Mouse (Mus musculus): ENCODE results near the gene Klhl12. TPM values are rescaled to one million over a fixed set of nuclear protein-coding genes. Genes with fewer than 3 reads are reported as not detected.

Klhl12 gene
- polyA plus RNA-seq, 1 experiment from 2014 or later = 15.9 TPM

DNA sequence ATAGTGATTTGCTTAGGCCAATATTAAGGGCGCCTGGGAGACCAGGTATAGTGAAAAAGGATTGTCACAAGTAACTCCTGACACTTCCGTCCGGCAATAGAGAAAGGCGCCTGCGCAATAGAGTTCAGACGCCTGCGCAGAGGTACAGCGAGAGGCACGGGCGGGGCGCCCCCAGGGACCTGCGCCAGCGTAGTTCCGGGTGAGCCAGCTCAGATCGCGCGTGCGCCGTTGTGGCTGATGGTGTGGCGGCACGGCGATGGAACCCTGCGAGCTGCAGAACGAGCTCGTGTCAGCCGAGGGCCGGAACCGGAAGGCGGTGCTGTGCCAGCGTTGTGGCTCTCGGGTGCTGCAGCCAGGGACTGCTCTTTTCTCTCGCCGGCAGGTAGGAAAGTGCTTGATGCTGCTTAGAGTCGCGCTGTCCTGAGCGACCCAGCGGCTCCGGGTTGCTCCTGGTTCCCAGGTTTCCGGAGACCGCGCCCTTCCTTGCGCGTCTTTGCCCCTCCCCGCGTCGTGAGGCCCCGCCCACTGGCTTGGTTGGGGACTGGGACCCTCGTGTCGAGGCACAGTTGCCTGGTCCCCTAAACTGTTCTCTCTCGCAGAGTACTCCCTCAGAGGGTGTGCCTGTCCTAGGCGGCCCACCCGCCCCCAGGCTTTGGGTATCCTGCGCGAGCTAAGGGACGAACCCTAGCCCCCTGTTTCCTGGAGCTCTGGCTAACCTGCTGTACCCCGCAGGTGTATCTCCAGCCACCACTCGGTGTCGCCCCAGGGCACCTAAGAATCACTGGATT is 39.3 kb downstream of the Klhl12 start, which contains the start of gene Rabif:
Rabif (plus strand) TSS at position 221 of the 788 bp plus-strand sequence.
- Histone ChIP-seq H3K27me3 (replicated peaks) (no peaks in the 10 kb centered on the region), H3K27ac (replicated peaks) (peak within 1 kb of the TSS; percentile 91), H3K4me2 (peak within 1 kb of the TSS; percentile 75), H3K9ac (peak within 1 kb of the TSS; percentile 83), H3K36me3 (peaks cover 25% of the 10 kb centered on the region), H3K4me3 (peak within 1 kb of the TSS; percentile 68), H3K9me3 (no peaks in the 10 kb centered on the region), H3K4me1 (peaks cover 18% of the 10 kb centered on the region)
- peak; percentile 97 for ATAC-seq (ENCODE audit: extremely low read depth, insufficient number of reproducible peaks, low FRiP score, low TSS enrichment)
- under 1% methylated on average over 58 of the region's 58 CpGs for WGBS

DNA sequence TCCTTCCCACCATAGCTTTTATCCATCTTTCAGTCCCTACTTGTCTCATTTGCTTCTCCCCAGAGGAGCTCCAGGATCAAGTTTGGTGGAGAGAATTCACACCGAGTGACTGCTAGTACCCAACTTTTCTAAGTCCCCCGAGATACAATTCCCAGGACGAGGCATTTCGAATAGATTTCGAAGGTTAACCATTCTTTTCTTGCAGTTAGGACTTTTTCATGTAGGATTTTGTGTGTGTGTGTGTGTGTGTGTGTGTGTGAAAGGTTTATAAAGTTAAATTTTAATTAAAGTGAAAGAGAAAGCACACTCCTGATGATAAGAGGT is 39.8 kb downstream of the Klhl12 start:
- H3K4me2 ChIP-seq = peak overlapping the region; percentile 75
- peaks cover 18% of the 10 kb centered on the region for H3K4me1 ChIP-seq
- H3K27me3 ChIP-seq (replicated peaks) = no peaks in the 10 kb centered on the region
- H3K9me3 ChIP-seq = no peaks in the 10 kb centered on the region
- peak overlapping the region; percentile 91 for H3K27ac ChIP-seq (replicated peaks)
- no peak for ATAC-seq (ENCODE audit: extremely low read depth, insufficient number of reproducible peaks, low FRiP score, low TSS enrichment)
- H3K4me3 ChIP-seq = peak overlapping the region; percentile 68
- WGBS = 17% methylated on average over 5 of the region's 5 CpGs
- H3K36me3 ChIP-seq = peaks cover 23% of the 10 kb centered on the region
- H3K9ac ChIP-seq = peak overlapping the region; percentile 83

DNA sequence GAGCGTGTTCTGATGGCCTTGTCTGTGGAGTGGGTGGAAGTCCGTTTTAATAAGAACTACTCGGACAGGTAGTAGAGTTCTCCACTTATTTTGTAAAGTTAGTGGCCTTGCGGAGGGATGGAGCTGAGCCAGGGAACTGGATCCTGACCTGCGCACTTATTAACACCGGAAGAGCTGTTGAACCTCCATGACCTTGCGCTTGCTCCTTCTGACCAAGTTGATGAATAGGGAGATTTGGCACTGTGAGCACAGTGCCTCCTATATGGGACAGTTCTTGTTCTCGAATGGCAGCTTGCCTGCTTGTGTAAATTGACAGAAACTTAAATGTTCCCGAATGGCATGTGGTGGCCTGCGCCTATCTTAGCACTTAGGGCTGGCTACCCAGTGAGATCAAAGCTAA is 40.7 kb downstream of the Klhl12 start:
- no peak overlapping the region for H3K27ac ChIP-seq (replicated peaks)
- peaks cover 18% of the 10 kb centered on the region for H3K4me1 ChIP-seq
- 85% methylated on average over 10 of the region's 10 CpGs for WGBS
- ATAC-seq (ENCODE audit: extremely low read depth, insufficient number of reproducible peaks, low FRiP score, low TSS enrichment) = no peak
- H3K4me2 ChIP-seq = peak overlapping the region; percentile 75
- peaks cover 25% of the 10 kb centered on the region for H3K36me3 ChIP-seq
- H3K4me3 ChIP-seq = 0 out of 2 replicates have a peak overlapping the region, but pooled peaks have one; percentile 68
- no peaks in the 10 kb centered on the region for H3K9me3 ChIP-seq
- H3K27me3 ChIP-seq (replicated peaks) = no peaks in the 10 kb centered on the region
- H3K9ac ChIP-seq = peak overlapping the region; percentile 83

DNA sequence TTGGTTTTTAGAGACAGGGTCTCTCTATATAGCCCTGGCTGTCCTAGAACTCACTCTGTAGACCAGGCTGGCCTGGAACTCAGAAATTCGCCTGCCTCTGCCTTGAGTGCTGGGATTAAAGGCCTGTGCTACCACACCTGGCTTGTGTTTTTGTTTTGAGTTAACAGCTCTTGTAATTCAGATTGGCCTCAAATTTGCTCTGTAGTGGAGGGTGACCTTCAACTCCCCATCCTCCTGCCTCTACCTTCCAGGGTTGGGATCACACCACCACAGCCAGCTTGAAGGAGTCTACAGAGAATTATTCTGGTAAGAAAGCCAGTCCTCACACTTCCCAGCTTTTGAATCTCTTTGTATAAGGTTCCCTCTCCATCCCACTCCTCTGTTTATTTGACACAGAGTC is 45.6 kb downstream of the Klhl12 start:
- H3K4me2 ChIP-seq = no peak overlapping the region
- no peak overlapping the region for H3K9ac ChIP-seq
- no peak overlapping the region for H3K27ac ChIP-seq (replicated peaks)
- H3K27me3 ChIP-seq (replicated peaks) = no peaks in the 10 kb centered on the region
- H3K4me3 ChIP-seq = no peak overlapping the region
- H3K4me1 ChIP-seq = peaks cover 5% of the 10 kb centered on the region
- peaks cover 55% of the 10 kb centered on the region for H3K36me3 ChIP-seq
- WGBS = 90% methylated on average over 1 of the region's 1 CpGs
- ATAC-seq (ENCODE audit: extremely low read depth, insufficient number of reproducible peaks, low FRiP score, low TSS enrichment) = no peak
- H3K9me3 ChIP-seq = no peaks in the 10 kb centered on the region

DNA sequence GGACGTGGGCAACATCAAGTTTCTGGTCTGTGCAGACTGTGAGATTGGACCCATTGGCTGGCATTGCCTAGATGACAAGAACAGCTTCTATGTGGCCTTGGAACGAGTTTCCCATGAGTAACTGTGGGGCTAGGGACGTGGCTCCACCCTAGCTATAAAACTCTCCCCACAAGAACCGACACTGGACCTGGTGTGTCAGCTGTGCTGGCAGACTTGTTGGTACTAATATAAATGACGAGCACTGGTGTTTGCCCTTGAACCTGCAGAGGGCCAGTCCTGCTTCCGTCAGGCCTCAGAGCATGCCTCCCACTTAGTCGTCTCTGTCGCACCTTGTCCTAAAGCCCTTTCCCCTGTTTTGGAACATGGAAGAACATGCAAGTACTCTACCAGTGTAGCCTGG is 50.9 kb downstream of the Klhl12 start:
- no peak for ATAC-seq (ENCODE audit: extremely low read depth, insufficient number of reproducible peaks, low FRiP score, low TSS enrichment)
- Histone ChIP-seq H3K9me3 (no peaks in the 10 kb centered on the region), H3K27ac (replicated peaks) (no peak overlapping the region), H3K27me3 (replicated peaks) (no peaks in the 10 kb centered on the region), H3K4me3 (no peak overlapping the region), H3K9ac (no peak overlapping the region), H3K36me3 (peaks cover 66% of the 10 kb centered on the region), H3K4me2 (no peak overlapping the region), H3K4me1 (no peaks in the 10 kb centered on the region)
- 90% methylated on average over 8 of the region's 8 CpGs for WGBS

DNA sequence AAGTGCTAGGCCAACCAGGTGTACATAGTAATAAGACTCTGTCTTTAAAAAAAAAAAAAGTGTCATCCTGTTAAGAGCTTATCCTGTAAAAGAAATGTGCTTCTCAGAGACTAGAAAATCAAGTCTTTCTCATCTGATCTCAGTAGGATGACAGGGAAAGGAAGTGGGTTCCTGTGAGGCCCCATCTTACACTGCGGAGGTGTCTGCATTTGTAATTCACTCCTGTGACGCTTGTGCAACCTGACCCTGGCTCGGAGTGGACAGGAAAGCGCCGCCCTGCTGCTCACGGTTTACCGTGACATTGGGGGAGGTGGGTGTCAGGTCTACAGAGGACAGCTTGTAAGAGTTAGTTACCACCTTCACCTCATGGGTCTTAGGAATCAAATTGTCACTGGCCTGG is 54.7 kb downstream of the Klhl12 start:
- peaks cover 28% of the 10 kb centered on the region for H3K27me3 ChIP-seq (replicated peaks)
- 37% methylated on average over 7 of the region's 7 CpGs for WGBS
- no peak overlapping the region for H3K9ac ChIP-seq
- H3K4me1 ChIP-seq = peaks cover 17% of the 10 kb centered on the region
- H3K27ac ChIP-seq (replicated peaks) = no peak overlapping the region
- peaks cover 43% of the 10 kb centered on the region for H3K36me3 ChIP-seq
- H3K4me2 ChIP-seq = no peak overlapping the region
- ATAC-seq (ENCODE audit: extremely low read depth, insufficient number of reproducible peaks, low FRiP score, low TSS enrichment) = no peak
- H3K4me3 ChIP-seq = no peak overlapping the region
- no peaks in the 10 kb centered on the region for H3K9me3 ChIP-seq

DNA sequence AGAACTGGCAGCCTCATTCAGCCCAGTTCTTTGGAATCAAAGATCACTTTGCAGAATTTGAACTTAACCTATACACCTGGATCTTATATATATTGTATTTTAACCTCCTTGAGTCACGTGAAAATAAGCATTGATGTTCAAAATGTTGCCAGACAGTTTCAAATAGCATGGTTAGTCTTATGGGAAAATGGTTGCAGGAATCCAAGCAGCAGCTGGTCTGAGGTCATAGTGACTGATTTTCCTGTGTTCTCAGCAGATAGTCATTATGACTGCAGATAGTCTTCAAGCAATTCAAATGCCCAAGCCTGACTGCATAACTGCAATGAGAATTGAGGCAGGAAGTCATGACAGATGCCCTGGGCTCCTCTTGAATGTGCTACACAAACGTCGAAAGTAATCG is 56.9 kb downstream of the Klhl12 start:
- H3K4me3 ChIP-seq = no peak overlapping the region
- no peaks in the 10 kb centered on the region for H3K9me3 ChIP-seq
- peaks cover 28% of the 10 kb centered on the region for H3K27me3 ChIP-seq (replicated peaks)
- no peak overlapping the region for H3K9ac ChIP-seq
- peaks cover 33% of the 10 kb centered on the region for H3K4me1 ChIP-seq
- H3K36me3 ChIP-seq = peaks cover 22% of the 10 kb centered on the region
- H3K27ac ChIP-seq (replicated peaks) = no peak overlapping the region
- 61% methylated on average over 4 of the region's 4 CpGs for WGBS
- ATAC-seq (ENCODE audit: extremely low read depth, insufficient number of reproducible peaks, low FRiP score, low TSS enrichment) = no peak
- no peak overlapping the region for H3K4me2 ChIP-seq

DNA sequence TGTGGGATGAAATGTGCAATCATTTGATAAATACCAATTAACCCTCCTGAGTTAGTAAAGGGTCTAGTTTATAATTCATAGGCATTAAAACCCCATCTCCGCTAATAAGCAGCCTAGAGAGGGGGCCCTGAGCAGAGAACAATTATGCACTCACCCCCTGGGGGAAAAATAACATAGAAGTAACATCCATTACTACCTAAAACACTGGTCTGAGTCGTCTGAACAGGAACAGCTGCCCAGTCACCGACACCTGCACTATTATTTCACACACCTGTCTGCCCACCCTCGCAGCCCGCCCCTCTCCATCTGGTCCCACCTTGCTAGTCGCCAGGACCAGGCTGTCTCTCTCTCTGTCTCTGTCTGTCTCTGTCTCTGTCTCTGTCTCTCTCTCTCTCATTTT is 57.3 kb downstream of the Klhl12 start:
- Histone ChIP-seq H3K36me3 (peaks cover 18% of the 10 kb centered on the region), H3K27me3 (replicated peaks) (peaks cover 28% of the 10 kb centered on the region), H3K9me3 (no peaks in the 10 kb centered on the region), H3K9ac (no peak overlapping the region), H3K4me2 (peak overlapping the region; percentile 94), H3K4me3 (peak overlapping the region; percentile 60; the same call in 1 of the 2 replicates), H3K27ac (replicated peaks) (no peak overlapping the region), H3K4me1 (peaks cover 35% of the 10 kb centered on the region)
- ATAC-seq (ENCODE audit: extremely low read depth, insufficient number of reproducible peaks, low FRiP score, low TSS enrichment) = no peak
- 62% methylated on average over 6 of the region's 6 CpGs for WGBS

DNA sequence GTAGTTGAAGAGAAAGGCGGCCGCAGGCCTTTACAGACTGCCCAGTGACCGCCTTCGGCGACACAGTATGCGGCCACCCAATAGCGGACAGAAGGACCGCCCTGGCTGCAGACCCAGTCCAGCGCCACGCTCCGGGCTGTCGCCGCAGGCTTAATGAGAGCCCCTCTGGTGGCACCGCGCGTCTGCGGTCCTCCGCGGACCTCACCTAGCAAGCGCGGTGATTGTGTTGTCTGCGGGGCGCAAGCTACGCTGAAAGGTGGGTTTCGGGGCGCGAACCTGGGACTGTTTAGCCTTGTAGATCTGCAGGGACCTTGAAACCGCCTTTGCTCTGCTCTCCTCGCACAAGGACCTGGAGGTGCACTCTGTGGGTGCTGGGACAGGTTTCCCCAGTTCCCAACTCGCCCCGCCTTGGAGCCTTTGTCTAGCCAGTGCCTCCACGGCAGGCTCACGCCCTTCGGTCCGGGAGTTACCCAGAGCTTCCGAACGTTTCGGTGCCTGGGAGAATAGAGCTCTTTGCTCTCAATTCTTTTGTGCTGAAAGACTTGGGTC is 58.1 kb downstream of the Klhl12 start:
- 2% methylated on average over 38 of the region's 38 CpGs for WGBS
- peak overlapping the region; percentile 81 for H3K9ac ChIP-seq
- peaks cover 38% of the 10 kb centered on the region for H3K4me1 ChIP-seq
- peak overlapping the region; percentile 60 for H3K4me3 ChIP-seq
- H3K27me3 ChIP-seq (replicated peaks) = peaks cover 28% of the 10 kb centered on the region
- peak overlapping the region; percentile 94 for H3K4me2 ChIP-seq
- no peak for ATAC-seq (ENCODE audit: extremely low read depth, insufficient number of reproducible peaks, low FRiP score, low TSS enrichment)
- H3K9me3 ChIP-seq = no peaks in the 10 kb centered on the region
- H3K36me3 ChIP-seq = peaks cover 10% of the 10 kb centered on the region
- H3K27ac ChIP-seq (replicated peaks) = 0 out of 2 replicates have a peak overlapping the region, but pooled peaks have one; percentile 24

DNA sequence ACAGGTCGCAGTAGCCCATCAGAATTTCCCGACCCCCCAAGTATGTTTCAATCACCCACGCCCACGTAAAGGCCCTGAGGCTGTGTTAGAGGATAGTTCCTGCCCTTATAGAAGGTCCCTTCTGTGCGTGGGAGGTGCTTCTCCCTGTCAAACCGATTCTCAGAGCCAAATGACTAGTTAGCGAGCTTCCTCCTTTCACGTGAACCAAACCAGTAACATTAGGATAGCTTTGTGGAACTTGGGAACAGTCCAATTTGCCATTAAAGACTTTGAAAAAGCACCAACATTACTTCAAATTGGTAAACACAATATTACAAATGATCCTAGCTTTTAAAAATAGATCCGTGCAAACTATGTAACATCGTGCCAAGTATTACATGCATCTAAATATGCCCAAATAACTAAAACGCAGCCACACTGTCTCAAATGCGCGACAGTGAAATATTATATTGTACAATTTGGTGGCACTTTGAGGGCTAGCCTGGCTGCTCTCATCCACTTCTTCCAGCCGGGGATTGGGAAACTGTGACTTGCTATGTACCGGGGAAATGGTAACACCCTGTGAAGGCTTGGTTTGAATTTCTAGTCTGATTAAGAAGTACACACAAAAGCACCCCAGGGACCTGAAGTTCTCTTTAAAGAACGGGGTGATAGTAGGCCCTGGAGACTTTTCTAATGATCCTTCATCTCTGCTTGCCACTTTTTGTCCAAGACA is 58.7 kb downstream of the Klhl12 start:
- 0 out of 2 replicates have a peak overlapping the region, but pooled peaks have one; percentile 24 for H3K27ac ChIP-seq (replicated peaks)
- H3K4me1 ChIP-seq = peaks cover 41% of the 10 kb centered on the region
- no peaks in the 10 kb centered on the region for H3K9me3 ChIP-seq
- H3K4me2 ChIP-seq = peak overlapping the region; percentile 94
- H3K36me3 ChIP-seq = peaks cover 6% of the 10 kb centered on the region
- 46% methylated on average over 16 of the region's 16 CpGs for WGBS
- ATAC-seq (ENCODE audit: extremely low read depth, insufficient number of reproducible peaks, low FRiP score, low TSS enrichment) = no peak
- H3K9ac ChIP-seq = peak overlapping the region; percentile 81
- peaks cover 28% of the 10 kb centered on the region for H3K27me3 ChIP-seq (replicated peaks)
- H3K4me3 ChIP-seq = peak overlapping the region; percentile 60

DNA sequence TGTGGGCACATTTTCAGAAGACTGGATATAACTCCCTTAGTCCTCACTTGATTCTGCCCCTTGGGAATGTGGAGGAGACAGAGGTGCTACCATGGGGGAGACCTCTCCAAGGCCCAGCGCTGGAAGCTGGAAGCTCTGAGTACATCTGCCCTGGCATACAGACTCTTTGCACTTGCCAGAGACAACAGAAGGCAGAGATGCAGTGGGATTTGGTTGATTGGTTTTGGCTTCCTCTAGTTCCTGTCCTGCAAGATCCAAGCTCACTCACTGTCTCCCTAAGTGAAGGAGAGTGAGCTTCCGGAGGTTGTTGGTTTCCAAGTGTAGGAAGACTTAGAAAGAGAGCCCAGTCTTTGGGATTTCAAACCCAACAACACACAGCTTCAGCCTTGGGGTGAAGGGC is 60.6 kb downstream of the Klhl12 start:
- H3K27ac ChIP-seq (replicated peaks) = peak overlapping the region; percentile 84
- WGBS = 63% methylated on average over 2 of the region's 2 CpGs
- no peaks in the 10 kb centered on the region for H3K9me3 ChIP-seq
- H3K9ac ChIP-seq = no peak overlapping the region; the same call in 1 of the 2 replicates
- no peak overlapping the region for H3K4me3 ChIP-seq
- peak overlapping the region; percentile 25; the same call in 1 of the 2 replicates for H3K4me2 ChIP-seq
- H3K4me1 ChIP-seq = peaks cover 47% of the 10 kb centered on the region
- H3K36me3 ChIP-seq = no peaks in the 10 kb centered on the region
- H3K27me3 ChIP-seq (replicated peaks) = peaks cover 28% of the 10 kb centered on the region
- ATAC-seq (ENCODE audit: extremely low read depth, insufficient number of reproducible peaks, low FRiP score, low TSS enrichment) = no peak

Measured in heart, embryonic 13.5 days (tissue).